Mouse (Mus musculus) testis, adult 2 months (tissue): Measurements from ENCODE around the gene Capn15.

Source experiments
- CTCF ChIP-seq: fragments of 200-500 bp; IDR thresholded peaks from 2 replicates; pipeline ENCODE4 v1.5.1; 2012; ENCODE audit warnings: low read depth, mild to moderate bottlenecking, inconsistent platforms, low read length, moderate library complexity; ENCODE audit not compliant: control insufficient read depth, insufficient read depth, insufficient replicate concordance
- POLR2A ChIP-seq: fragments of 200-500 bp; IDR thresholded peaks from 2 replicates; pipeline ENCODE4 v1.6.1; 2012; ENCODE audit warnings: low read depth, mild to moderate bottlenecking, inconsistent platforms, low read length, moderate library complexity; ENCODE audit not compliant: control insufficient read depth

- no peak for TF ChIP-seq CTCF
- no peak for TF ChIP-seq POLR2A
These were observed 7.9 kb upstream of the Capn15 start for GRCm38 (mm10) chr17:25993489-25993888.
